Mouse (Mus musculus): ENCODE data around the gene Prrx2.

Gene Prrx2

GRCm38 (mm10) chr2:30872669-30873068, 37.9 kb downstream of the Prrx2 start:
- no peak for DNase-seq

- DNase-seq, result no peak
Observed at GRCm38 (mm10) chr2:30874445-30874844, 39.7 kb downstream of the Prrx2 start.

DNA sequence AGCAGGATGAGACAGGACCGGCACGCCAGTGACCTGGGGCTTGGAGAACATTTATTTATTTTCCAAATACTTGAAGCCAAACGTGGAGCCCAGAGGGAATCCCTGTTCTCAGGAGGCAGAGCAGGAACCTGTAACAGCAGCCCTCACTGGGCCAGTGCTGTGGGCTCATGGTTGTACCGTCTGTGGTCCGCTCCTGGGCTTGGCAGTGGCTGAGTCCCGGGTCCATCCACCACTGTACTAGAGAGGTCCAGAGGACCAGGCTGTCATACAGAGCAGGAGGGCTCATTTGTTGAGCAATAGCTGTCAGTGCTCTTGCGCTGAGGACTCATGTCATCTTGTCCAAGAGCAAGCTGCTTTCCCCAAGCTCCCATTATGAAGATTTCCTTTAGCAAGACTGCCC, 40.3 kb downstream of the Prrx2 start:
- no peak for DNase-seq

DNA sequence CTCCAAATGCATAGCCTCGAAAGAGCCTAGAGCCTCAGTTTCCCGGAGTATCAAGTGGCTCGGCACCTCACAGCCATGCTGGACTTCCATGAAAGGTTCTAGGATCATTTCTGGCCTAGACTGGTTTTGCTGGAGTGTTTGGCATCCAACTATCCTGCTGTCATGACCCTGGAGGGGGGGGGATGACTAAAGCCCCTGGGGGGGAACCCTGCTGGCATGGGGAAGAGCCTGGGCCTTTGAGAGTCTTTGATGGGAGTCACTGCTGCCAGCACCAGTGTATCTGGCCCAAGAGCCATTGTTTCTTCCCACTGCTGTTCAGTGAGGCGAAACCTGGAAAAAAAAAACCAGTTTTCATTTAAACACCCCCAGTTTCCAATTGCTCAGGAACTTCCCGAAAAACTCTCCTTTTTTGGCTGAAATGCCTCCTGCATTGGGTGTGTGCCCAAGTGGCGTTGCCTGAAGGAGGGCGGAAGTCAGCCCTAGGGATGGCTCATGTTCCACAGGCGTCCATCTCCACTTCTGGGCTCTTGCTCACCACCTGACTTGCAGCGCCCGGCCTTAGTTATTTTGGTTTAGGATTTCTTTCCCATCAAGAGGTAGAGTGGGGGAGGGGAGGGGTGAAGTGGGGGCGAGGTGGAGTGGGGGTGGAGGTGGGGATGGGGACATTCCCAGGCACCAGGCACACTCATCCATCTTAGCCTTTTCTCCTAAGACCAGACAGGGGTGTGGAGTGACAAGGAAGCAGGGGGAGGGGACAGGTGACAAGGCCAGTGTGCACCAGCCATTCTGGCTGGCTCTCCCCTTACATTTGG, 41.1 kb downstream of the Prrx2 start:
- no peak for DNase-seq

GRCm38 (mm10) chr2:30879481-30879880, 44.7 kb downstream of the Prrx2 start:
- no peak for DNase-seq

DNA sequence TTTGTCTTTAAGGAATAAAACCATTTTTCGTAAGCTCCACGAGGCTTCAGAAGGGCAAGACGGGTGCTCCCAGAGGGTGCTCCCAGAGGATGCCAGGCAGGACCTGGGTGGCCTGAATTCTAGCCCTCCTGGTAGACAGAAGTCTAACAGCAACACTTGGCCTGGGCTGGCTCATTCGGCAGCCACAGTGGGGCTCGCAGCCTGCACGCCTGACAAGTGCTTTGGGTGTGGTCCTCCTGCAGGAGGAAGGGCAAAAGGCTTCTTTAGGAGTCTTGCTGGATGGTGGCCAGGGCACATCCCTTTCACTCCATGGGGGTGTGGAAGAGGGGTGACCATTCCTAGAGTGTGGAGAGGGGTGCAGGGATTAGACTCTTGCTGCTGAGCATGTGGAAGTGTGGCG, 46.4 kb downstream of the Prrx2 start:
- no peak for DNase-seq

DNA sequence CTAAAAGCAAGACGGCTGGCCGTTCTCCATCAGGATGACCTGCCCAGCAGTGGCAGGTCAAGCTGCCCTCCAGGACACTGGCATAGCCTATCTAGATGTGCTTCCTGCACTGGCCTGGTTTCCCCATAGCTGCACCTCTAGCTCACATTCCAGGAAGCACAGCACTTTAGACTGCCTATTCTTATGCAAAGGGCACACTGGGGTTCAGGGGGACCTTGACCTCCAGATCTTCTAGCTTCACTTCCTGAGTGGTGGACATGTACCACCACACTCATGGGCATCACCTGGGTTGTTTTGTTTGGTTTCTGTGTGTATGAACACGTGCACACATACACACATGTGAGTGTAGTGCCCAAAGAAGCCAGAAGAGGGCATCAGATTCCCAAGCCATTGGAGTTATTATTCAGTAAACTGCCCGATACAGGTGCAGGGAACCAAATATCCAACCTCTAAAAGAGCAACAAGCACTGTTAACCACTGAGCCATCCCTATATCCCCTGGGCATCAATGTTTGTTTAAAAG, 50.1 kb downstream of the Prrx2 start:
- no peak for DNase-seq

GRCm38 (mm10) chr2:30885453-30886163, 50.8 kb downstream of the Prrx2 start:
- DNase-seq, result no peak

DNA sequence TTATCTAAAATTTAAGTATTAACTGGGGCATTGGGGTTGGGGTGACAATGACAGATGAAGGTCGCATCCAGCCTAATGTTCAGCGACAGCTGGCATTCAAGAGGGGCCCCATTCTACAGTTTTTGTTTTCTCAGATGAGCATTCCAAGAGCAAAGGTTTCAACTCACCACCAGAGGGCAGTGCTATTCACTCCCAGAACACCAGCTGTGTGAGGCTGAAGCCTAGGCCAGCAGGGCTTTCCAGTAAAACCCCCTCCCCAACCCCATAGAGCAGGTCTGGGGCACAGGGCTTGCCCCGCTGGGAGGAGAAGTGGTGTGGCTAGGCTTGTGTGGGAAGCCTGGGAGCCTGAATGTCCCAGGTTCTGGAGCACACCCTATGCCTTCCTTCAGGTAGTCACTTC, 56.2 kb downstream of the Prrx2 start:
- peak; percentile 18 to 26 for DNase-seq

GRCm38 (mm10) chr2:30893399-30893798, 58.6 kb downstream of the Prrx2 start:
- DNase-seq, result no peak

- no peak for DNase-seq
Observed at GRCm38 (mm10) chr2:30893946-30894345, 59.2 kb downstream of the Prrx2 start.

DNA sequence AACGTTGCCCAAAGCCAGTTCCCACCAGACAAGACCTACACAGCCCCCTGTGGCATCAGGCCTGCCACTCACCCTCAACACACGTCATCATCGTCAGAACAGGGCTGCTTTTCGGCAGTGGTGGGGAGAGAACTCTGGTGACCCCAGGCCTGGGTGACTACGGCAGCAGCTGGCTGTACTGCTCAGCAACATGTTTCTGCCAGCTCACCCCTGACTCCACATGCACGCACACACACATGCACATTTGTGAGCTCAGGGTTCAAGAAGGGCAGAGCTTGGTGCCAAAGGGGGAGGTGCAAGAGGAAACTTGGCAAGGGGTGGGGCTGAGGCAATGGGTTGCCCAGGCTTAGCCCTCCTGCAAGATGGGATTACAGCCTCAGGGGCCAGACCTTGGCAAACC, 62.5 kb downstream of the Prrx2 start:
- peak in 1 of 2 experiments; percentile 13 for DNase-seq

DNA sequence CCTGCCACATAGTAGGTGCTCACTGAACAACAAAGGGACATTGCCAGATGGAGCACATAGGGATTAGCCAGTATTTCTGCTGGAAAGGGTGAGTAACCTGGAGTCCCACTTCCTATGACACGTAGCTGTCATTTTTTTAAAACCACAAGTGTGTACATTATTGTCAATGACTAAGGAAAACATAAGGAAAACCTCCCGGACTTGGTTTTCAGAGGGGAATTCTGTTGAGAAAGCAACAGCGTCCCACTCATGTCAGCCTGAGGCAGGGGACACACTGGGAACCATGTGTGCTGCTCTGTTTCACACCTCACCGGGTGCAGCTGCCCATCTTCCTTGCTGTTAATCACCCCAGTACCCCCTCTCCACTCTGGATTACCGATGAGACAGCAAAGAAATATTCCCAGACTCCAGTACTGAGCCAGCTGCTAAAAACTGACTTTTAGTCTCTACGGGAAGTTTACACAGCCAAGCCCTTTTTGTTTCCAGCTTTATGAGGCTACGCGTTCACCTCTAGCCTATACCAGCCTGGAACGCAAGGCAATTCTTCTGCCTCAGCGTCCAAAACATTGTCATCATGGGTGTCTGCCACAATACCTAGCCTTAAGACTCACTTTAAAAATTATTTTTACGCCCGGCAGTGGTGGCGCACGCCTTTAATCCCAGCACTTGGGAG, 64.8 kb downstream of the Prrx2 start:
- DNase-seq, result no peak

GRCm38 (mm10) chr2:30901646-30902160, 66.9 kb downstream of the Prrx2 start:
- no peak for DNase-seq

DNA sequence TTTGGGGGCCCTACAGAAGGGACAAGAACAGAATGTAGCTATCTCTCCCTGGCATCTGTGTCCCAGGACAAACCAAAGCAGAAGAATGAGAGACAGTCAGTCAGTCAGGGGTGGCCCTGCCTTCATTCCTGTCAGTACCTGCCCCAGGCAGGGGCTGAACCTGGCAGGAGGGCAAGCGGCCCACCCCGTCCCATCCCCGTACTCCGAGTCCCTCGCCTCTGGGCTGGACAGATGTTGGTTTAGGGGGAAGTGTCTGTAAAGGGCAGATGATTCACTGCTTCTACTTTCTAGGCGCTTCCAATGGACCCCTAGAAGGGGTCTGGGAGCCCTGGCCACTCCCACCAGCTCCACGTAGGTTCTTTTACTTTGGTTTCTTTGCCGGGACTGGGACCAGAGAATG, 67.5 kb downstream of the Prrx2 start:
- no peak for DNase-seq

- no peak for DNase-seq
Observed at GRCm38 (mm10) chr2:30902726-30903722, 68.3 kb downstream of the Prrx2 start.

- DNase-seq, result no peak
Observed at GRCm38 (mm10) chr2:30904231-30904630, 69.5 kb downstream of the Prrx2 start.

- no peak for DNase-seq
Observed at GRCm38 (mm10) chr2:30904991-30905390, 70.2 kb downstream of the Prrx2 start.

- DNase-seq, result no peak
Observed at GRCm38 (mm10) chr2:30905906-30906305, 71.1 kb downstream of the Prrx2 start.

DNA sequence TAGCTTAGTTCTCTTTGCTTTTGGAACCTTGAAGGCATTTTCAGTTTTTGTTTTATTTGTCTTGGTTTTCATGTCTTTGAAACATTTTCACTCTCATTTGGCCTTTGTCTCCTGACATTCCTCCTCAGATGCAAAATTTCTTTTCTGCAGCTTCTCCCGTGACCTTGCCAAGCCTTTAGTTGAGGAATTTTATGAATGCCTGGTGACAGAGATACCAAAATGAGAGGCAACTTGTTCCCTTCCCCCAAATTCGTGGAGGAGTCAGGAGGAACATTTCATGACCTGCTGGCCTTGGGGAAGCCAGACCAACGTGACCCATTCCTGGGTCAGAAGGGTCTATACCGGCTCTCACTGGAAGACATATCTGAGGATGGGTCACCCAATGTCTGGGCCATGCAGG, 71.9 kb downstream of the Prrx2 start:
- no peak for DNase-seq

GRCm38 (mm10) chr2:30912291-30912773, 77.6 kb downstream of the Prrx2 start:
- DNase-seq, result no peak

DNA sequence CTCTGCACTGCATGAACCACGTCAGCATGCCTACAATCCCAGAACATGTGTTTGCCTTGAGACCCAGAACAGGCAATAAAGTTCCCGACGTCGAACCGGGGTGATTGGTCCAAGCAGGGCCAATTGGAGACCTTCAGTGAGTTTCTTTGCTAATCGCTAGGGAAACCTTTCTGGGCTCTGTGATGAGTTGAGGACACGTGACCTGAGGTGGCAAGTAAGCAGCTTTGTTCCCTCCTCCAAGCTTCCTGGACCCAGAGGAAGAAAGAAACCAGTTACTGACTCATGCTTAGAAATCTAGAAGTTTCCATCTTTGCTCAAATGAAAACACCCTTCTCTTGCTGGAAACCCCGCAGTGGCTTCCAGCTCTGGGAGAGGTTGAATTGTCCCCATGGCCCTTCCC, 78.2 kb downstream of the Prrx2 start:
- no peak for DNase-seq
